Mouse (Mus musculus) liver, embryonic 14.5 days (tissue): ENCODE data around the gene Polr3b.

Experiments
- CTCF ChIP-seq: IDR thresholded peaks from 2 replicates; pipeline ENCODE4 v1.5.1; 2016; ENCODE audit warnings: antibody characterized with exemption, low read depth, control low read depth
- EP300 ChIP-seq: IDR thresholded peaks from 2 replicates; pipeline ENCODE4 v1.6.1; 2016; ENCODE audit warnings: antibody characterized with exemption, low read depth

DNA sequence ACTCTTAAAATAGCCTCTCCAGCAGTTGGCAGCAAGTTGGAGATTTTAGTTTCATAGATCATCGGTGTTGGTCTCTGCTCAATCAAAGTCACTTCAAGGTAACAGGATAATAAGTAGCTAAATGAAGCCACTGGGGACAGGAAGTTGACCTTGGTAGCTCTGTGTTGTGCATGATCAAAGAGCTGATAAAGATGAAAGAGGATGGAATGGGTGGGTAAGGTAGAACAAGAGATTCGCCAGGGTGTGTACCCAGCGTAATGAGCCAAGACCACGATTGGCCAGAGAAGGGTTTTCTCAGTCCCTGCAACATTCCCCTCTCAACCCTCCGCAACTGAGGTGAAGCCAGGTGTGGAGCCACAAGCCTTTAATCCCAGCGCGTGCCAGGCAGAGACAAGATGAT, 83.1 kb downstream of the Polr3b start:
- no peak for TF ChIP-seq CTCF
- TF ChIP-seq EP300: no peak
